Mouse (Mus musculus) thymus, postnatal 25 days (tissue): ENCODE results near the gene Ctsf.

ENCODE experiments used
- DNase-seq: peaks from one replicate; pipeline ENCODE4 v3.0.0; 2022

Ctsf gene

GRCm38 (mm10) chr19:4854552-4855469 lies at the start of gene Ctsf:
TSS of gene Ctsf (plus strand) at chr19:4855130.
- DNase-seq, result no peak

- no peak for DNase-seq
Observed at GRCm38 (mm10) chr19:4810309-4810708, 44.6 kb upstream of the Ctsf start.

GRCm38 (mm10) chr19:4810746-4811062 lies 44.2 kb upstream of the Ctsf start:
- DNase-seq, result no peak

GRCm38 (mm10) chr19:4811063-4811908 lies 43.6 kb upstream of the Ctsf start, which contains the start of the genes Gm21992 and Rbm14:
TSS of gene Gm21992 (minus strand) at chr19:4811612.
TSS of gene Rbm14 (minus strand) at chr19:4811634.
- DNase-seq, result peak; percentile 96

- no peak for DNase-seq
Observed at GRCm38 (mm10) chr19:4811909-4812242, 43.1 kb upstream of the Ctsf start.

- DNase-seq, result peak; percentile 12
Observed at GRCm38 (mm10) chr19:4812334-4812949, 42.5 kb upstream of the Ctsf start.

GRCm38 (mm10) chr19:4813015-4813414 lies 41.9 kb upstream of the Ctsf start:
- peak; percentile 29 for DNase-seq

GRCm38 (mm10) chr19:4817182-4817835 lies 37.6 kb upstream of the Ctsf start:
- no peak for DNase-seq

GRCm38 (mm10) chr19:4820678-4821303 lies 34.1 kb upstream of the Ctsf start:
- DNase-seq, result no peak

GRCm38 (mm10) chr19:4828444-4829114 lies 26.4 kb upstream of the Ctsf start:
- DNase-seq, result no peak

- DNase-seq, result no peak
Observed at GRCm38 (mm10) chr19:4829156-4829555, 25.8 kb upstream of the Ctsf start.

- no peak for DNase-seq
Observed at GRCm38 (mm10) chr19:4833977-4834376, 21.0 kb upstream of the Ctsf start.

GRCm38 (mm10) chr19:4836096-4836495 lies 18.8 kb upstream of the Ctsf start:
- DNase-seq, result no peak

GRCm38 (mm10) chr19:4837049-4837448 lies 17.9 kb upstream of the Ctsf start:
- no peak for DNase-seq

GRCm38 (mm10) chr19:4838526-4839140 lies 16.3 kb upstream of the Ctsf start:
- DNase-seq, result no peak

- peak; percentile 94 for DNase-seq
Observed at GRCm38 (mm10) chr19:4839149-4839548, 15.8 kb upstream of the Ctsf start, which contains the start of the genes Ccs and Ccdc87. TSS of gene Ccs (minus strand) at chr19:4839332. TSS of gene Ccdc87 (plus strand) at chr19:4839366.

- no peak for DNase-seq
Observed at GRCm38 (mm10) chr19:4840848-4841247, 14.1 kb upstream of the Ctsf start.

- DNase-seq, result no peak
Observed at GRCm38 (mm10) chr19:4842611-4843010, 12.3 kb upstream of the Ctsf start.

GRCm38 (mm10) chr19:4845846-4846245 lies 9.1 kb upstream of the Ctsf start:
- DNase-seq, result no peak

GRCm38 (mm10) chr19:4847490-4847889 lies 7.4 kb upstream of the Ctsf start:
- DNase-seq, result peak; percentile 33

GRCm38 (mm10) chr19:4849800-4850199 lies 5.1 kb upstream of the Ctsf start:
- DNase-seq, result no peak
